Mouse (Mus musculus): ENCODE data around the gene H3f3b.

The H3f3b gene

GRCm38 (mm10) chr11:116027756-116028155 is at the start of gene H3f3b:
Gene H3f3b (minus strand): TSS chr11:116027962.
- no peak for DNase-seq (ENCODE audit: low spot score)

GRCm38 (mm10) chr11:116076836-116077235 is 49.1 kb upstream of the H3f3b start:
- no peak for DNase-seq (ENCODE audit: low spot score)

GRCm38 (mm10) chr11:116076266-116076540 is 48.4 kb upstream of the H3f3b start:
- DNase-seq (ENCODE audit: low spot score): no peak

GRCm38 (mm10) chr11:116075539-116076265 is 47.9 kb upstream of the H3f3b start:
- DNase-seq (ENCODE audit: low spot score): no peak

GRCm38 (mm10) chr11:116074436-116074991 is 46.8 kb upstream of the H3f3b start:
- DNase-seq (ENCODE audit: low spot score): no peak

- no peak for DNase-seq (ENCODE audit: low spot score)
These were observed 44.8 kb upstream of the H3f3b start for GRCm38 (mm10) chr11:116072608-116073007.

GRCm38 (mm10) chr11:116071510-116071909 is 43.7 kb upstream of the H3f3b start:
- DNase-seq (ENCODE audit: low spot score): peak; percentile 58

- no peak for DNase-seq (ENCODE audit: low spot score)
These were observed 37.6 kb upstream of the H3f3b start for GRCm38 (mm10) chr11:116065345-116065744.

GRCm38 (mm10) chr11:116064187-116064867 is 36.6 kb upstream of the H3f3b start:
- DNase-seq (ENCODE audit: low spot score): no peak

GRCm38 (mm10) chr11:116063562-116063961 is 35.8 kb upstream of the H3f3b start:
- DNase-seq (ENCODE audit: low spot score): no peak

- DNase-seq (ENCODE audit: low spot score): no peak
These were observed 34.8 kb upstream of the H3f3b start for GRCm38 (mm10) chr11:116062521-116062920.

- DNase-seq (ENCODE audit: low spot score): no peak
These were observed 34.1 kb upstream of the H3f3b start for GRCm38 (mm10) chr11:116061641-116062415.

GRCm38 (mm10) chr11:116060596-116060995 is 32.8 kb upstream of the H3f3b start:
- DNase-seq (ENCODE audit: low spot score): no peak

GRCm38 (mm10) chr11:116059691-116060025 is 31.9 kb upstream of the H3f3b start:
- no peak for DNase-seq (ENCODE audit: low spot score)

- no peak for DNase-seq (ENCODE audit: low spot score)
These were observed 31.3 kb upstream of the H3f3b start for GRCm38 (mm10) chr11:116058868-116059690.

GRCm38 (mm10) chr11:116058022-116058614 is 30.4 kb upstream of the H3f3b start:
- DNase-seq (ENCODE audit: low spot score): no peak

GRCm38 (mm10) chr11:116057237-116057881 is 29.6 kb upstream of the H3f3b start:
- DNase-seq (ENCODE audit: low spot score): peak; percentile 62

- DNase-seq (ENCODE audit: low spot score): no peak
These were observed 28.1 kb upstream of the H3f3b start for GRCm38 (mm10) chr11:116055873-116056272.

GRCm38 (mm10) chr11:116053510-116054229 is 25.9 kb upstream of the H3f3b start:
- DNase-seq (ENCODE audit: low spot score): no peak

GRCm38 (mm10) chr11:116050196-116050595 is 22.4 kb upstream of the H3f3b start:
- no peak for DNase-seq (ENCODE audit: low spot score)
